Mouse (Mus musculus) heart, embryonic 14.5 days (tissue): ENCODE measurements around the gene Jagn1. TPM values are rescaled to one million over a fixed set of nuclear protein-coding genes. Genes with fewer than 3 reads are reported as not detected.

Experiments
- ATAC-seq: fragments of 200-750 bp; cut with Nextera tagmentation; 2 replicates; pipeline ENCODE4 v1.8.0; 2017; ENCODE audit warnings: low read depth, moderate TSS enrichment; ENCODE audit not compliant: insufficient number of reproducible peaks, insufficient read depth, low FRiP score
- H3K27ac ChIP-seq, 2 experiments: fragments of 200-500 bp in 1 of 2; fragments of 300-500 bp in 1 of 2; sonication (generic) in 1 of 2; replicated peaks in 1 of 2; 2 replicates each; pipeline ENCODE4 v1.5.1; 2012 to 2014; ENCODE audit warnings: low read depth in 2 of 2, low read length in 2 of 2, control low read depth in 1 of 2, mild to moderate bottlenecking in 1 of 2, mixed read lengths in 1 of 2; ENCODE audit not compliant: control insufficient read depth in 1 of 2, insufficient read depth in 1 of 2
- H3K27me3 ChIP-seq: fragments of 300-500 bp; sonication (generic); 2 replicates; pipeline ENCODE4 v1.6.1; 2014; ENCODE audit warnings: mild to moderate bottlenecking, low read length, control low read depth; ENCODE audit not compliant: control insufficient read depth, insufficient read depth
- H3K36me3 ChIP-seq: fragments of 300-500 bp; sonication (generic); 2 replicates; pipeline ENCODE4 v1.6.1; 2014; ENCODE audit warnings: mild to moderate bottlenecking, control low read depth, low read length, mixed read lengths; ENCODE audit not compliant: control insufficient read depth, insufficient read depth
- H3K4me1 ChIP-seq, 2 experiments: fragments of 200-500 bp in 1 of 2; fragments of 300-500 bp in 1 of 2; sonication (generic) in 1 of 2; 2 replicates each; pipeline ENCODE4 v1.6.1; 2012 to 2014; ENCODE audit warnings: low read length in 2 of 2, control low read depth in 1 of 2, mixed read lengths in 1 of 2; ENCODE audit not compliant: control insufficient read depth in 2 of 2, insufficient read depth in 2 of 2
- H3K4me2 ChIP-seq: fragments of 300-500 bp; sonication (generic); 2 replicates; pipeline ENCODE4 v1.6.1; 2014; ENCODE audit warnings: mild to moderate bottlenecking, low read length
- H3K4me3 ChIP-seq, 2 experiments: fragments of 200-500 bp in 1 of 2; fragments of 300-500 bp in 1 of 2; sonication (generic) in 1 of 2; 2 replicates each; pipeline ENCODE4 v1.5.1; 2012 to 2014; ENCODE audit warnings: low read length in 2 of 2, mild to moderate bottlenecking in 2 of 2, control low read depth in 1 of 2, low read depth in 1 of 2, moderate library complexity in 1 of 2; ENCODE audit not compliant: control insufficient read depth in 1 of 2, insufficient read depth in 1 of 2
- H3K9ac ChIP-seq: fragments of 300-500 bp; sonication (generic); 2 replicates; pipeline ENCODE4 v1.6.1; 2014; ENCODE audit warnings: mild to moderate bottlenecking, low read length
- H3K9me3 ChIP-seq: fragments of 300-500 bp; sonication (generic); 2 replicates; pipeline ENCODE4 v1.6.1; 2016; ENCODE audit warnings: low read length, control low read depth; ENCODE audit not compliant: control insufficient read depth
- WGBS: fragments of 180-500 bp; shearing (Covaris S2); extraction: QIAGEN DNeasy Blood & Tissue Kit; methylation state at CpG from one replicate; pipeline ENCODE4 v1.1.7; 2014; 5-methylcytosine and 5-hydroxymethylcytosine counted together
- polyA plus RNA-seq: library from polyadenylated mRNA; unstranded; fragments of >200 nt; fragmentation: Nextera tagmentation; extraction: Ambion mirVana; gene quantifications from 2 replicates; pipeline ENCODE4 v1.2.1, GENCODE M21; 2014

Jagn1 gene
- polyA plus RNA-seq, 1 experiment from 2014 or later: 54.2 TPM

DNA sequence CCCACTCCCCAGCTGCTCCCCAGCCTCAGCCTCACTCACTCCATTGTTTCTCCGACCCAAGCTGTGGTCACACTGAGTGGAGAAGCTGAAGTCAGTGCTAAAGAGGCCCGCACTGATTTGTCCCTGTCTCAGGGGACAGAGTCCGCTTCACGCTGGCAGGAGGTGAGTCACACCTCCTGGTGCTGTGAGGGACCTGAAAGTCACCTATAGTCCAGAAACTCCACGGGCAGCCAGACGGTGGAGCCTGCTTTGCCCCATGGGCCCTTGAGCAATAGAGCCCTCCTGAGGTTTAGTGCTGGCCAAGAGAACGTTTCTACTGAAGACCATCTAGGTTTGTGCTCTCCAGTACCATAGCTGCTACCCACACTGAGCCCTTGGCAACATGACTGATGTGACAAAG is 7.7 kb upstream of the Jagn1 start:
- H3K4me1 ChIP-seq: no peaks in the 10 kb centered on the region
- H3K4me2 ChIP-seq: no peak overlapping the region
- 66% methylated on average over 7 of the region's 7 CpGs for WGBS
- H3K4me3 ChIP-seq: no peak overlapping the region
- H3K9ac ChIP-seq: no peak overlapping the region
- H3K9me3 ChIP-seq: no peaks in the 10 kb centered on the region
- no peaks in the 10 kb centered on the region for H3K36me3 ChIP-seq
- no peak for ATAC-seq
- no peaks in the 10 kb centered on the region for H3K27me3 ChIP-seq
- no peak overlapping the region for H3K27ac ChIP-seq

DNA sequence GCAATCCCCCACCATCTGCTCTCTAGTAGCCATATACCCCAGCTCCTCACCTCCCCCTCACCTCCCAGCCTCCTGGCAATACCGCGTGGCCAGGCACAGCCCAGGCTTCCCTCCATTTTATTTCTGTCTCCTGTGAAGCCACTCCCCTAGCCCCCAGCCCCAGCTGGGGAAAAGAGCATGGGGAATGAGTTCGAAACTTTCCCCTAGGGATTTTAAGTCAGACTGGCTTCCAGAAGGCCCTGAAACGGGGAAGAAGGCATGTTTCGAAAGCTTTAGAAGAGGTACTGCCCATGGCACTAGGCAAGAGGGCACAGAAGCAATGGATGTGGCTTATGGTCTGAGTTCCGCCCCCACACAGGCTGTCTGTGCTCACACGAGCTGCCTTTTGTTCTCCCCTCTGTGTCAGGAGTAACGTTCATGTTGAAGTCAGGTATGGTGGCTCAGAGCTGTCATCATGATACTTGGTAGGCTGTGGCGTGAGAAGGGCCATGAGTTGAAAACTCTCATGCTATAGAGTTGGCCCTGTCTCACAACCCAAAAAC is 6.6 kb upstream of the Jagn1 start, which contains the start of gene Cidec:
Gene Cidec (minus strand): TSS at position 97 of the 542 bp plus-strand sequence.
- Histone ChIP-seq H3K9me3 (no peaks in the 10 kb centered on the region), H3K4me2 (no peak within 1 kb of the TSS), H3K9ac (no peak within 1 kb of the TSS), H3K4me1 (no peaks in the 10 kb centered on the region), H3K36me3 (no peaks in the 10 kb centered on the region), H3K27me3 (no peaks in the 10 kb centered on the region), H3K27ac (no peak within 1 kb of the TSS), H3K4me3 (no peak within 1 kb of the TSS)
- ATAC-seq: no peak
- WGBS: 71% methylated on average over 9 of the region's 9 CpGs

GRCm38 (mm10) chr6:113437135-113437534 is 5.2 kb upstream of the Jagn1 start:
- no peak overlapping the region for H3K4me3 ChIP-seq
- no peak overlapping the region for H3K27ac ChIP-seq
- H3K9ac ChIP-seq: no peak overlapping the region
- no peaks in the 10 kb centered on the region for H3K9me3 ChIP-seq
- H3K27me3 ChIP-seq: no peaks in the 10 kb centered on the region
- 72% methylated on average over 12 of the region's 12 CpGs for WGBS
- no peak overlapping the region for H3K4me2 ChIP-seq
- peaks cover 2% of the 10 kb centered on the region in 2 experiments; a peak in 1 of 4 replicates for H3K4me1 ChIP-seq
- no peaks in the 10 kb centered on the region for H3K36me3 ChIP-seq
- ATAC-seq: no peak

GRCm38 (mm10) chr6:113438721-113439430 is 3.5 kb upstream of the Jagn1 start:
- Histone ChIP-seq H3K4me1 (peaks cover 7 to 11% of the 10 kb centered on the region in 2 experiments; a peak in 3 of 4 replicates), H3K4me3 (no peak overlapping the region), H3K4me2 (no peak overlapping the region), H3K27me3 (no peaks in the 10 kb centered on the region), H3K27ac (no peak overlapping the region), H3K36me3 (no peaks in the 10 kb centered on the region), H3K9me3 (no peaks in the 10 kb centered on the region), H3K9ac (no peak overlapping the region)
- no peak for ATAC-seq
- 54% methylated on average over 12 of the region's 12 CpGs for WGBS

GRCm38 (mm10) chr6:113440686-113441085 is 1.7 kb upstream of the Jagn1 start:
- Histone ChIP-seq H3K9ac (no peak overlapping the region), H3K27me3 (no peaks in the 10 kb centered on the region), H3K27ac (no peak overlapping the region), H3K4me2 (no peak overlapping the region), H3K36me3 (0 out of 2 replicates have a peak, but pooled peaks cover 5% of the 10 kb centered on the region), H3K4me3 (no peak overlapping the region), H3K4me1 (peaks cover 7 to 11% of the 10 kb centered on the region in 2 experiments; a peak in 3 of 4 replicates), H3K9me3 (no peaks in the 10 kb centered on the region)
- no peak for ATAC-seq
- WGBS: 83% methylated on average over 3 of the region's 3 CpGs

GRCm38 (mm10) chr6:113441147-113441680 is 1.2 kb upstream of the Jagn1 start:
- Histone ChIP-seq H3K9ac (no peak overlapping the region), H3K4me1 (peaks cover 7 to 11% of the 10 kb centered on the region in 2 experiments; a peak in 3 of 4 replicates), H3K27me3 (no peaks in the 10 kb centered on the region), H3K27ac (no peak overlapping the region), H3K4me3 (no peak overlapping the region), H3K9me3 (no peaks in the 10 kb centered on the region), H3K36me3 (peaks cover 6% of the 10 kb centered on the region; the same call in 1 of the 2 replicates), H3K4me2 (no peak overlapping the region)
- no peak for ATAC-seq
- 53% methylated on average over 7 of the region's 7 CpGs for WGBS

DNA sequence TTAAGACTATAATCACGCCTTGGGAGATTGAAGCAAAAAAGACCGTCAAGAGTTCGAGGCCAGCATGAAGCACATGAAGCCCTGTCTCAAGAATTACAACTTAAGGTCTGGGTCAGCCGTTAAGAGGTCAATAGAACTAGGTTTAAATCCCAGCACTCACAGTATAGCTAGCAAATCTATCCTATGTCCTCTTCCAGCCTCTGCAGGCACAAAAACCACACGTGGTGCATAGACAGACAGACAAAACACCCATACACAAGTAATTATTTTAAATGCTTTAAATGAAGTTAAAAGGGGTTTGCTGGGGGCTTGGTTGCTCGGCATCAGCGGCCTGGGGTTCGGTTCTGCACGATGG is 305 bp upstream of the Jagn1 start:
- Histone ChIP-seq H3K9ac (peak overlapping the region; percentile 92), H3K27ac (peak overlapping the region in 1 of 2 experiments; percentile 60; a peak in 2 of 4 replicates), H3K4me3 (peak overlapping the region; percentile 86 to 96), H3K4me2 (peak overlapping the region; percentile 85), H3K4me1 (peaks cover 7 to 11% of the 10 kb centered on the region in 2 experiments; a peak in 3 of 4 replicates), H3K9me3 (no peaks in the 10 kb centered on the region), H3K36me3 (peaks cover 14% of the 10 kb centered on the region), H3K27me3 (no peaks in the 10 kb centered on the region)
- WGBS: 42% methylated on average over 9 of the region's 9 CpGs
- no peak for ATAC-seq
